Mouse (Mus musculus): ENCODE results near the gene Cant1.

GRCm38 (mm10) chr11:118371876-118372275, 47.0 kb downstream of the Cant1 start:
- TF ChIP-seq POLR2A (IDR thresholded peaks at IDR 0.05; ENCODE audit: low read depth, low read length) (no peak), CTCF (IDR thresholded peaks at IDR 0.05; ENCODE audit: borderline replicate concordance, insufficient read depth, low read length) (no peak)

Data from embryonic fibroblast, embryonic 13.5 days (primary cell).